Mouse (Mus musculus) regulatory T cell (primary cell): Measurements from ENCODE around the gene Tpst1.

ENCODE experiments used
- in situ Hi-C: fragments of 300-600 bp; cut with MboI, MseI; formaldehyde crosslinking; loops from one replicate; pipeline ENCODE4 v1.15.1; 2025; ENCODE audit warnings: high pct_unique_total_duplicates

Gene Tpst1

DNA sequence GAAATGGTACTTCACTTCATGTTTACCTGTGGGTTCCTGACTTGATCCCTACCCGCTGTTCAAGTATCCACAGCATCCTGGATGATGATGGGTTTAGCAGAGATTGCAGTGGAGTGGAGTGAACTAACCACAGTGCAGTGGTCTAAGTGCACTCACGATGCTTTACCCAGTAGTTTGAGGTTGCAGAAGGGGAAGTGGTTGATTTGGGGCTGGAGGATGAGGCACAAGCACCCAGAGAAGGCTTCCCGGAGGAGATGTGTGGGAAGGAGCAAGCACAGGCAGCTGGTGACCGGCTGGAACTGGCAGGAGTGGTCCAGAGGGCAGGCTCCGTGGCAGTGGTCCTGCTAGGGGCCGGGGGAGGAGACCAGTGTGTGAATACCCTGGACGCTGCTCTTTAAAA is 16.1 kb downstream of the Tpst1 start:
- in situ Hi-C loops, result loop anchor here (25.0 kb wide), 1 partner anchor 902 kb away; no protein-coding TSS in a partner anchor

DNA sequence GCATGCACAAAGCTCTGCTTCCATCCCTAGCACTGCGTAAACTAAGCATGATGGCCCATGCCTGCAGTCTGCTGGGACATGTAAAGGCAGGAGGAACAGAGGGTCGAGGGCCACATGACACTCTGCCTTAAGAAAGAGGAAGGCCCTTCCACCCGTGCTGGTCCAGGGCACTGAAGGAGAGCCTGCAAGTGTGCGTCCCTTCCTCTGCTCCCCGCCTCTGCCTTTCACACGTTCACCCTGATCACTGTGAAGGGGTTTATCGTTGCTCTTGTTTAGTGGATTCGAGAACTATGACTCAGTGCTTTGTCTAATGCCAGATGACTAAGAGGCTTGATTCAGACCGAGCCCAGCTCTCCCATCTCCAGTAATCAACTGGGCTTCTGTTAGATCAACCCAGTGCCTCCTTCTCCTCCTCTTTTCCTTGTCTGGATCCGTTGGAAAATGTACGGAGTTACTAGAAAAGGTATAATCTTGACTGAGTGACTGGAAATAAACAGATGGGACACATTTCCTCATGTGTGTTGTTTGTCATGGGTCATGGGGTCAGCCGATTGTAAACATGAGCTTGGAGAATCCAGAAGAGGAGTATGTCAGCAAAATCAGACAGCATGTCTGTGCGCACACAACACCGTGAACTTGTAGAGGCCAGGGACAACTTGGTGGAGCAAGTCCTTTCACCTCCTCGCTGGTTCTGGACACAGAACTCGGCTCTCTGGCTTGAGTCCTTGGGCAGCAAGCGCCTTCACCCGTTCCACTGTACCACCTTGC is 16.7 kb downstream of the Tpst1 start:
- in situ Hi-C loops, result loop anchor here (25.0 kb wide), 1 partner anchor 903 kb away; no protein-coding TSS in a partner anchor

DNA sequence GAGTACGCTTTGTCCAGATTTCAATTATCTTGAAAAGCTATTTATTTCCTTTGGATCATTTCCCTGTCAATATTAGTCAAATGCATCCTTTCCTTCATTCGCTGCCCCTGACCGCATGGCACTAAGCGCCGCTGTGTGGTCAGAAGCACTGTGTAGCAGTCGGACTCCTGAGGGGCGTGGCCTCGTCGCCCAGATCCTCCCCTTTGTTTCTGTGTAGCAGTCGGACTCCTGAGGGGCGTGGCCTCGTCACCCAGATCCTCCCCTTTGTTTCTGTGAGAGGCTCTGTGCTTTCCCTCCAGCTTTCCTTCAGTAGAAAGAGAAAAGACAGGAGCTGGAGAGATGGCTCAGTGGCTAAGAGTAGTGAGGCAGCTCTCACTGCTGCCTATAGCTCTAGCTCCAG is 23.6 kb downstream of the Tpst1 start:
- in situ Hi-C loops, result loop anchor here (25.0 kb wide), 1 partner anchor 909 kb away; no protein-coding TSS in a partner anchor

DNA sequence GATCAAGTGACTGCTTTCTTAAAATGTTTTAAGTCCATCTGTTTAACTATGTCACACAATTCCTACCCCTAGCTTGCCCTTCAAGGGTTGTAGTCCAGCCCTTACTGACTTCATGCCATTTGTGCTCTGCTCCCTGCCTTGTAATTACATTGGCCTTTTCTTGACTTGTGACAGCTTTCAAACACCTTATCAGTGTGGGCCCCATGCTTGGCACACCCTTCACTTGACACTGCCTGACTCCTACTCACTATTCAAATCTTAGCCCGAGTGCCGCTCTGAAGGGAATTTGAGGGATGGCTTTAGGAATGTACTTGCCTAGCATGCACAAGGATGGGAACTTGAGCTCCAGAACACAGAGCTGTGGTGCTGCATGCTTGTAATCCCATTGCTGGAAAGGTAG is 24.7 kb downstream of the Tpst1 start:
- in situ Hi-C loops, result loop anchor here (25.0 kb wide), 1 partner anchor 911 kb away; no protein-coding TSS in a partner anchor

DNA sequence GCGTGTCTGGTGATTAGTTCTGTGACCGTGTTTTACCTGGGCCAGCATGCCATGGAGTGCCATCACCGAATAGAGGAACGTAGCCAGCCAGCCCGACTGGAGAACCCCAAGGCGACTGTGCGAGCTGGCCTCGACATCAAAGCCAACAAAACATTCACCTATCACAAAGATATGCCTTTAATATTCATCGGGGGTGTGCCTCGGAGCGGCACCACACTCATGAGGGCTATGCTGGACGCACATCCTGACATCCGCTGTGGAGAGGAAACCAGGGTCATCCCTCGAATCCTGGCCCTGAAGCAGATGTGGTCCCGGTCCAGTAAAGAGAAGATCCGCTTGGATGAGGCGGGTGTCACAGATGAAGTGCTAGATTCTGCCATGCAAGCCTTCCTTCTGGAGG is 28.6 kb downstream of the Tpst1 start:
- in situ Hi-C loops, result no loop called here

DNA sequence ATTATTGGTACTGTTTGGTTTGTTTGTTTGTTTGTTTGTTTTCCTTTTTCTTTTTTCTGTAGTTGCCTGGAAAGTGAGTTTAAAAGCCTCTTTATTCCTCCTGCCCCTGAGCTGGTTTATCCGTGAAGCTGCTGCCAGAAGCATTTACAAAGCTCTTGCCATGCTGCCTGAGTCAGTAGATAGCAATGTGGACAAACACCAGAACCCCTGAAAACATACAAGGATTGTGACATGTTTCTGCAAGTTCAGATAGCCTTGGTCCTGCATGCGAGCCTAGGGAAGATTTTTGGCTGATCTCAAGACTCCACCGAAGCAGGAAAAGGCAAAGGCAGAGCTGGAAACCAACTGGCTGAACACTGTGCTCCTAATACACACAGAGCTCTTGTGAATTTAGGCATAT is 36.2 kb downstream of the Tpst1 start:
- in situ Hi-C loops, result no loop called here

DNA sequence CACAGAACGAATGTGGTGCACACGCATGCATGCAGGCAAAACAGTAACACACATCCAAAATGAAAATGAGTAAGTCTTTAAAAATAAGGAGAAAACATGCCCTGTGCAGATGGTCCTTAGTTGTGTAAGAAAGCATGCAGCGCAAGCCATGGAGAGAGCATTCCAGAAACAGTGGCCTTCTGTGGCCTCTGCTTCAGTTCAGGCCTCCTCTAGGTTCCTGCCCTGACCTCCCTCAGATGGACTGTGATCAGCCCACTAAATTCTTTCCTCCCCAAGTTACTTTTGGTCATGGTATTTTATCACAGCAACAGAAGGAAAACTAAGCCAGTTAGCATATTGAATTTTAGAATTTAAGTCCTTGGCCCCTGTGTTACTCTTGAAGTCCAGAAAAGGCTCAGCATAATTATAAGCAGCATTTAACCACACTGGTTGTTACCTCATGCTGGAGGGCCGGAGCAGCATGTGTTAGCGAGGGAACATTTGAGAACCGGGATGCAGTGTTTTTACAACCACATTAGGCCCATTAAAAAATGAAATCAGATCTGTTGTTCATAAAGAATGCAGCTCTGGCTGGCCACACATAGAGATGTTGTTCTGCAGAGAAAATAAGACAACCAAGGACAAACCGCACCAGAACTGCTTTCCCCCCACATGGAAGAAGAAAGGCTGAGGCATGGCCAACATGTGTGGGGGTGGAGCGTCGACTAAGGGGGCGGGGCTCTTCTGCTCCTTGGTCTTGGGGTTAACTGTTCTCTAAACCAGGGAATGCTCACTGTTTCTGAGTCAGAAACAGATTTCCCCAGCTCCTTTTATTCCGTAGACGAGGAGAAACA is 37.7 kb downstream of the Tpst1 start:
- in situ Hi-C loops, result no loop called here

DNA sequence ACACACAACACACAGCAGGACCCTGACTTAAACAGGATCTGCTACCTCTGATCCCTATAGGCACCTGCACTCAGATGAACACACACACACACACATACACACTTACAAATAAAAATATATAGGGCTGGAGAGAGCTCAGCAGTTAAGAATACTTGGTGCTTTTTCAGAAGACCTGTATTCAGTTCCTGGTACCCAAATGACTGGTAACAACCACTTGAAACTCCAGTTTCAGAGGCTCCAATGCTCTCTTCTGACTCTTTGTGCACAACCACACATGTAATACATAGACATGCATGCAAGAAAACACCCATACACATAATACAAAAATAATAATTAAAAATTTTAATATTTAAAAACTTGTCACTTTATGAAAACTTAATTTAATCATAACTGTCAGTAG is 39.5 kb downstream of the Tpst1 start:
- in situ Hi-C loops, result no loop called here

DNA sequence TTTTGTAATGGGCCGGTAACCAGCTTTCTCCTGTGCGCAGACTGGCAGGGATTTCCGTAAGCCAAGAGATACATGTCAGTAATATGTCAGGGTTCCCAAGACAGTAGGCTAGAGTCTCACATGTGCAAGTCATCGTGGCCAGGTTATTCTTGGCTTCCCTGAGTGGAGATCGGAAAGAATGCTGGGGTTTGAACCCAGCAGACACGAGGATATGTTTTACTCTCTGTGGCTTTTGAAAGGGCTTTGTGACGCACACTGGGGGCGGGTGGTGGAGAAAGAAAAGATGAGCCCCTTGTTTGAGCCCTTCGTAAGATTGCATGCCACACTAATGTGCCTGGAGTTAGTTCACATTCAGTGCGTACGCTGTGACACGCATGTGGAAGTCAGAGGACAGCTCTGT is 43.0 kb downstream of the Tpst1 start:
- in situ Hi-C loops, result no loop called here

DNA sequence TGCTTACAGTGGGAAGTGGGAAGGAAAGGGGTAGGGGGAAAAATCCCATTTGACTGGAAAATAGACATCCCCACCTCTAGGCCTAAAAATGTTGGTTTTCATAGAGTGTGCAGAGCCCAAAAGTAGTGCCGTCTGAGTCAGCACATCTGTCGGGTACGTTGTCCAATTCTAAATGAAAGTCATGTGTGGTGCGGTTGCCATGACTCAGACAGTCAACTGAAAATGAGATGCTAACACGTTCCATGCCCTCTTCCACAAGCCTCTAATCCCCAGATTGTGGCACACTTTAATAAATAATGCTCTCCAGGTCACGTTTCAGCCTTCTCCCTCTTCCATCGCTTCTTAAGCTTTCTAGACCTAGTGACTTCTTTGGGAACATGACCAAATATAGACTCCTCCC is 43.7 kb downstream of the Tpst1 start:
- in situ Hi-C loops, result no loop called here

DNA sequence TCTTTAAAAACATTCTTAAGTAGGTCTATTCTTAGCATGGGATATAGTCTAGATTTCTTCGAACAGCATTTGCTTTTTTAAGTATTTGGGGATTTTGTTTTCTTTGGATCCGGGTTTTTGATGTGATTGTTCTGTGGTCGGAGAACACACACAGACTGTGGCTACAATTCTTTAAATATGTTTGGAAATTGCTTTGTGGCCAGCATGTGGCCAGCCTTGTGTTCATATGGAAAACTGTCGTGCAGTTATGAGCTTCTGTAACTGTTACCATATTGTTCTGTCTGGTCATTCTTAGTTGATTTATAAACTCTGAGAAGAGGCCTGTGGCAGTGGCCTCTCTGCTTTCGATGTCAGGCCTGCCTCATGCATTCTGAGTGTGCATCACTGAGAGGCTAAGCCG is 44.8 kb downstream of the Tpst1 start:
- in situ Hi-C loops, result no loop called here

DNA sequence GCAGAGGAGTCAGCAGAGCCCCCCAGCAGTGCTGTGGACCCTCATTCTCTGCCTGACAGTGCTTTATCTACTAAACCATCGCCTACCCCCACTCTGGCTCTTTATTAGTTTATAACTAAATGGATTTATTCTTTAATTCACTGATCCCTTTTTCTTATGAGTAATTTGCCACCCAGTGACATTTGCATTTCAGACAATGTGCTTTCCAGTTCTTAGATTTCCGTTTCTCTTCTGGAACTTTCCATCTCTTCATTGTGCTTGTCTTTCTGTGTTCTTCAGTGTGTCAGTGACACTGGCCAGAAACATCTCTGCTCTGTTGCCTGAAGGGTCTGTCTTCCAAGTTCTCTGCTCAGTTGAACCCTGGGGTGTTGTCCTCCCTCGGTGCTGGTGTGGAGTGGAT is 46.1 kb downstream of the Tpst1 start:
- in situ Hi-C loops, result no loop called here

DNA sequence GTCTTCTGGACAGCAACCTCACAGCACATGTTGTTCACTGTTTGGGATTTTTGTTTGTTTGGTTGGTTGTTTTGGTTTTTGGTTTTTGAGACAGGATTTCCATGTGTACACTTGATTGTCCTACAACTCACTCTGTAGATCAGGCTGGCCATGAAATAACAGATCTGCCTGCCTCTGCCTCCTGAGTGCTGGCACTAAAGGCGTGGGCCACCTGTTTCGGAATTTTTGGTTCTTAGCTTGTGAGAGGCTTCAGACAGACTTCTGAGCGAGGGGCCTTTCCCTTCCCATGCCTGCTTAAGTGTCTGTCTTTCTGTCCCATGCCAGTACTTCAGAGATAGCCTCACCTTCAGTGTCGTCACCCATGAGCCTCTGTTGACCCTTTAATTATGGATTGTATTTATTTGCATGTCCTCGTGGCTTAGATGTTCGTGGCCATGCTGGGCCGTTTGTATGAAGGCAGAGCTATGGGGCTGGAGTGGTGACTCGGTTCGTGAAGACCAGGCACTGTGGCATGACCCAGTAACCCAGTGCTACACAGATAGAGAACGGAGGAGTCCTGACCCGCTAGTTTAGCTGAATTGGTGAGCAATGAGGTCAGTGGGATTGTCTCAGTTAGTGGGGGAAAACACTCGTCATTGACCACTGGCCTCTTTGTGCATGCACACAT is 47.1 kb downstream of the Tpst1 start:
- in situ Hi-C loops, result no loop called here

DNA sequence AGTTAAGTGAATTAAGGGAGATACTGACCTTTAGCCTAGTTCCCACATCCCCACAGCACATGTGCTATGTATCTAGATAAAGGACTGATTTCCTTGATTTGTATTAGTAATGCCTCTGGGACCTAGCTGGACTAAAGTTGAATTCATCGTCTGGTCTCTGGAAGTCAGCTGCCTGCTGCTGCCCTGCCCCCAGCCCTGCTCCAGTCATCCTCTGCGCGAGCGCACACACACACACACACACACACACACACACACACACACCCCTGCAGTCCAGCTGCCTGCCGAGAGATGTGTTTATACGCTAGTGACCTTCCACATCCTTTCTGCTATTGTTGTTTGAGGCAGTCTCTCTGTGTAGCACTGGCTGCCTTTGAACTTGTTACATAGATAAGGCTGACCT is 47.8 kb downstream of the Tpst1 start:
- in situ Hi-C loops, result no loop called here

DNA sequence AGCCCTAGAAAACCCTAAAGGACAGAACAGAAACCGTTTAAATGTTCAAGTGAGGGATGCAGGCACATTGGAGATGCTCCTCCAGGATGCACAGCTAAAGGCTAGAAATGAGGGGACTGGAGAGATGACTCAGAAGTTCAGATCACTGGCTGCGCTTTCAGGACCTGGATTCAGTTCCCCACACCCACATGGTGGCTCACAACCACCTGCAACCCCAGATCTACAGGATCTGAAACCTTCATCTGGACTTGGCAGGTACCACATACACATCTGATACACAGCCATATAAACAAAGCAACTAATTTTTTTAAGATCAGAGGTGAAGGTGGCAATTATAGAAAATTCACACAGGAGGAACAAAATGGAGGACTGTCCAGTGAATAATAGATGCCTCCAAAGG is 49.2 kb downstream of the Tpst1 start:
- in situ Hi-C loops, result no loop called here

DNA sequence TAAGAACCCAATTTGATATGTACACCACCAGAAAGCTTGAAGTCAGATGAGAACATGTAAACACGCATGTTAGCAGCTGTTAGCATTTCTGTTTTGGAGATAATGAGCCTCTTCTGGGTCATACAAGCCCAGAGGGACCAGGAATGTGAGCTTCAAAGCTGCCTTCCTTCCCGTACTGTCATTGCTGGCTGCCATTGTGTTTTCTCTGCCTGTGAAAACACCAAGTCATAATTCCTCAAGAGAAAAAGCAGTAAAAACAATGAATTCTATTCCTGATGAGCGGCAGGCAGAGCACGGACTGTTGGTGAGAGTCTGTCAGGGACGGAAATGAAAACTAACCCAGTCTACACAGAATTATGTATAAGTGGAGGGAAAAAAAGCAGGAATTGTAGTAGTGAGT is 51.1 kb downstream of the Tpst1 start:
- in situ Hi-C loops, result no loop called here

DNA sequence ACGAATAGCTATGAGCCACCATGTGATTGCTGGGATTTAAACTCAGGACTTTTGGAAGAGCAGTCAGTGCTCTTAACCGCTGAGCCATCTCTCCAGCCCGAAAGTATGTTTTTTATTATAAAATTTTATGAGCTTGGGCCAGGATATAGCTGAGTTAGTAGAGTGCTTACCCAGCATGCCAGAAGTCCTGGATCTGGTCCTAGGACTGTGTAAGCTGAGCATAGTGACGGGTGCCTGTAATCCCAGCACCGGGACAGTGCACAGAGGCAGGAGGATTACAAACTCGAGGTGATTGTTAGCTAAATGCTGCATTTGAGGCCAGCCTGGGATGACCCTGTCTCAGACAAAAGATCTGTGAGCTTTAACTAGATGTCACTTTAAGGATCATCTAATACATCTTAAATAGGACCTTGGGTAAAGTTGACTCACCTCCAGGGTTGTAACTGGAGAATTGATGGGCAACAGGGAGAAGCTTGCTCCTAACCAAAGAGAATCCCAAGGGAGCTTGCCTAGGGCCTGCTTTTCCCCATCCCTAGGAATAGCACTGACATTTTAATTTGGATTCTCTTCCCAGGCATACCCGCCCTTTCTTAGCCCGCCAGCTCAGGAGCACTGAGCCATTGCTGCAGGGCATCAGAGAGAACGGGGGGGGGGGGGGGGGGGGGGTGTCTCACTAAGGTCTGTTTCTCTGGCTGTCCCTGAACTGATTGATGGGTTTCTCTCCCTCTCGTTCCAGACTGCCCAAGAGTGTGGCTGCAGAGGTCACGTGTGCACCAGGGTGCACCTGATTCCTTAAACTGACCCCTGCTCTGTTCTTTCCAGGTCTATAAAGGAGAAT is 55.8 kb downstream of the Tpst1 start:
- in situ Hi-C loops, result no loop called here

DNA sequence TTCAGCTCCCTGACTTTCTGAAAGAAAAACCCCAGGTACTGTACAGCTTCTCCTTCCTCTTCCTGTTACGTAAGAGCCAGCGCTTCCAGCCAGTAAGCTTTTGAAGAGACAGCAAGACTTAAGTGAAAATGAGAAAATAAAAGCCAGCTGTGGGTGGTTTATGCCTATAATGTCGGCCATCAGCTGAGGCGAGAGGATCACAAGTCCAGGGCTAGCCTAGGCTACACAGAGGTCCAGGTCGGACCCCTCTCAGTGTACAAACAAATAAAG is 56.3 kb downstream of the Tpst1 start:
- in situ Hi-C loops, result no loop called here

DNA sequence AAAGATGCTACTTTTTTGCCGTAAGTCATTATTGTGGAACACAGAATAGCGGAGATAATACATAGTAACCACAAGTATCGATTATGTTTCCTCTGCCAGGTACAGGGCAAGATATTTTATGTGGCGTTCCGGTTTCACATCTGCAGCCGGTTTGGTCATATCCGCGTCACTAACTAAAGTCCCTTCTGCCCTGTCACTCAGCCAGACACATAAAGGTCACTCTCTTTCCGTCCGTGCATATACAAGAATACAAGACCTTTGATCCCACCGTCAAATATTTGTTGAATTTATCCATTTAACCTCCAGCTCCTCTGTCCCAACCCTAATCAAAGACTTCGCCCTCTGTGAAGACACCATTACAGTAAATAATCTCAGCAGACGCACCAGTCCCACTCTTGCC is 63.5 kb downstream of the Tpst1 start:
- in situ Hi-C loops, result no loop called here

DNA sequence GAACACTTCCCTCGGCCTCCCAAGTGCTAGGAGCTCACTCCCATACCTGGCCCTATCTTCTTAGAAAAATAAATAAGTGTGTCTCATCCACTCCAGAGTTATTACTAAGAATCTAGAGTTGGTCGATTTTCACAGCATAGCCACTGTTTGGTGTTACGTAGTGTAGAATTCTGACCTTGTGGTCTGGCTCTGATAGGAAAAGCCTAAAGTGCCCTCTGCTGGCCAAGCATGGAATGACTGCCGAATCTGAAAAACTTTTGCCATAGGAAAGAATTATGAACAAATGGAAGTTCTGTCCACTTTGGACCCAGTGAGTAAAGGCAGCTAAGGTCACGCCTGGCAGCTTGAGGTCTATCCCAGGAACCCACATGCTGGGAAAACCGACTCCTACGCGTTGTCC is 66.3 kb downstream of the Tpst1 start:
- in situ Hi-C loops, result no loop called here

DNA sequence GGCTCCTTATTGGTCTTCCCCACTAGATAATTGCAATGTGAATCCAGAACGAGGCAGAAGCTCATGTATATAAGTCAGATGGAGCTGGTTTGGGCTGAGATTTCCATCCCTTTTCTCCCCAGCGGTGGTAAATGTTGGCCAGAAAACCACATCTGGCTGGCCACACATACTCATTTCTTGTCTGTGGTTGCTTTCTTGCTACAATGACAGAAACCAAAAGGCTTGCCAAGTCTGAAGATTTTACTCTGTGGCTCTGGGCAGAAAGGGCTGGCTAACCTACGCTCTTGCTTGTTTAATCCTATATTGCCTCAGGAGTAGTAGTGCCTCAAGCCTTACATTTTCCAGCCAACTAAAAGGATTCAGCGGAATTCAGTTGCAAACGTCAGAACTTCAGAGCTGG is 68.0 kb downstream of the Tpst1 start:
- in situ Hi-C loops, result no loop called here

DNA sequence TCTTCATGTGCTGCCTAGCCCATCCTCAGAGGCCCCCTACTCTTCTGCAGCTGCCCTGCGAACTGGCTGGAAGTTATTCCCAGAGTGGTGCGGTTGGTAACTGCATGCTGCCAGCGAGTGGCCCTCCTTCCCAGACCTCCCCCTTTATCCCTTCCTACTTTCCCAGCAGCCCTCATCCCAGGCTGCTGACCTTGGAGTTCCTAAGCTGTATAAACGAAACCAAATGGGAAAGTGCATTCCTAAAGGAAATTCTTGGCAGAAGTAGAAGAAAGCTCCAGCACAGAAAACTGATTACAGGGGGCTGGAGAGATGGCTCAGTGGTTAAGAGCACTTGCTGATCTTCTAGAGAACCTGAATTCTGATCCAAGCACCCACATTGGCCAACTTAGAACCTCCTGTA is 68.9 kb downstream of the Tpst1 start:
- in situ Hi-C loops, result no loop called here
